ENCODE assay signal across 1 mouse cellular context in the genomic region with DNA sequence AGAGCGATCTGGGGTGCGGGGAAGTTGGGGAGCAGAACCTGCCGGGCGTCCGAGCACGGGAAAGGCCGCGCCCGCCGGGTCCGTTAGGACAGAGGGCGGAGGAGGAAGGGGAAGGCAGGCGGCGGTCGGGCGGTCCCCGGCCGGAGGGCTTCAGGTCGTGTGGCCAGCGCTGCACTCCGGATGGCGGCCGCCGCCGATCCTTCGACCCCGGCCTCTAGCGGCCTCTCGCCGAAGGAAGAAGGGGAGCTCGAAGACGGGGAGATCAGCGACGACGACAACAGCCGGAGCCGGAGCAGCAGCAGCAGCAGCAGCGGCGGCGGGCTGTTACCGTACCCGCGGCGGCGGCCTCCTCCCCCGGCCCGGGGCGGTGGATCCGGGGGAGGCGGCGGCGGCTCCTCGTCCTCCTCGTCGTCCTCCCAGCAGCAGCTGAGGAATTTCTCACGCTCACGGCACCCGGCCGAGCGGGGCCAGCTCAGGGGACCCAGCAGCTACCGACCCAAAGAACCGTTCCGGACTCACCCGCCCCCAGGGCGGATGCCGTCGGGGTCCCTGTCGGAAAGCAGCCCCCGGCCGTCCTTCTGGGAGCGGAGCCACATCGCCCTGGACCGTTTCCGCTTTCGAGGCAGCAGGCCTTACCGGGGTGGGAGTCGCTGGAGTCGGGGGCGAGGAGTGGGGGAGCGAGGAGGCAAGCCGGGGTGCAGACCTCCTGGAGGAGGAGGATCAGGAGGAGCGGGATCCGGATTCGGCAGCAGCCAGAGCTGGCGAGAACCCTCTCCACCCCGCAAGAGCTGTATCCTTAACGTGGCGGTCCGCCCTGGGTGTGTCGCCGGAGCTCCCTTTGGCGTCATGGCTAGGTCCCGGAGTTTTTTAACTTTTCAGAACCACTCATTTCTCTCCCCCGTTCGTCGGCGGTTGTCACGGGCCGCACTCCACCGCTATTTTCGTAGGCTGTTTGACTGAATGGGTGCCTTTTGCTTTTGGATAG.
A peak's percentile ranks its signal among the peaks of the same experiment; 100 is the strongest.
TF ChIP-seq lines count a peak whose summit lies in the region.

No protein-coding gene starts in this region.

TF ChIP-seq in MEL, 35 proteins besides CTCF, POLR2A, EP300 and RAD21 (continued from another document):
- TF ChIP-seq E2F4 (IDR thresholded peaks at IDR 0.05; ENCODE audit: borderline replicate concordance, low read depth, low read length) (no peak), MAFK (IDR thresholded peaks at IDR 0.05; ENCODE audit: borderline replicate concordance, low read depth, low read length) (no peak), MEF2A (IDR thresholded peaks at IDR 0.05; ENCODE audit: extremely low read depth, insufficient replicate concordance, low read depth, low read length, poor library complexity, severe bottlenecking) (no peak), BHLHE40 (IDR thresholded peaks at IDR 0.05; ENCODE audit: borderline replicate concordance, low read depth, low read length) (no peak), ELF1 (IDR thresholded peaks at IDR 0.05; ENCODE audit: low read depth, low read length) (no peak), UBTF (IDR thresholded peaks at IDR 0.05; ENCODE audit: borderline replicate concordance, insufficient read depth, low read depth, low read length) (peak; percentile 81; the same call in 1 of the 2 replicates), HCFC1 (IDR thresholded peaks at IDR 0.05; ENCODE audit: low read depth, low read length) (peak; percentile 50; the same call in 1 of the 2 replicates), CHD2 (IDR thresholded peaks at IDR 0.05; ENCODE audit: low read length) (no peak), POLR2AphosphoS2 (IDR thresholded peaks at IDR 0.05; ENCODE audit: low read length) (no peak), ZNF384 (IDR thresholded peaks at IDR 0.05; ENCODE audit: low read depth, low read length) (no peak), GATA1 (IDR thresholded peaks at IDR 0.05; ENCODE audit: low read depth, low read length) (no peak), KAT2A (conservative IDR thresholded peaks at IDR 0.05; ENCODE audit: low read depth, low read length) (no peak), MAZ (IDR thresholded peaks at IDR 0.05; ENCODE audit: low read depth, low read length) (no peak), GABPA (IDR thresholded peaks at IDR 0.05; ENCODE audit: low read depth, low read length) (no peak), MYB (IDR thresholded peaks at IDR 0.05; ENCODE audit: low read depth, low read length) (no peak), MYC (IDR thresholded peaks at IDR 0.05; ENCODE audit: low read depth, low read length) (no peak)
